Mouse (Mus musculus) left cerebral cortex, adult 9 months (tissue): ENCODE results near the gene Dhrs7b.

Experiments used
- DNase-seq, 2 experiments: peaks; one replicate each; pipeline ENCODE4 v3.0.0; 2022; ENCODE audit warnings: low spot score in 2 of 2

Dhrs7b gene

DNA sequence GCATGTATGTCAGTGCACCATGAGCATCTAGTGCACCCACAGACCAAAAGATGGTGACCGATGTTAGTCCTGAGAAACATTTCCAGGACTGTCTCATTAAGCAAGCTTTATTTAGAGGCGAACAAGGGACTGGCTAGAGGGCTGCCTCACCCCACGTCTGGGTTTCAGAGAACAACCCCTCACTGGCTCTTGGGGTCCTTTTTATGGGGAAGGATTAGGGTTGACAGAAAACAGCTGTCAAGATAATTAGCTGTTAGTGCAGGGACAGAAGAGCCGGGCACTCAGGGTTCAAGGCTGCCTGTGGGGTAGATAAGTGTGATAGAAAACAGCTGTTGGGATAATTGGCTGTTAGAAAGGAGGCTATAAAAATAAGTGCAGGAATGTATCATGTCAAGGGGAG lies 65.5 kb downstream of the Dhrs7b start:
- no peak for DNase-seq

DNA sequence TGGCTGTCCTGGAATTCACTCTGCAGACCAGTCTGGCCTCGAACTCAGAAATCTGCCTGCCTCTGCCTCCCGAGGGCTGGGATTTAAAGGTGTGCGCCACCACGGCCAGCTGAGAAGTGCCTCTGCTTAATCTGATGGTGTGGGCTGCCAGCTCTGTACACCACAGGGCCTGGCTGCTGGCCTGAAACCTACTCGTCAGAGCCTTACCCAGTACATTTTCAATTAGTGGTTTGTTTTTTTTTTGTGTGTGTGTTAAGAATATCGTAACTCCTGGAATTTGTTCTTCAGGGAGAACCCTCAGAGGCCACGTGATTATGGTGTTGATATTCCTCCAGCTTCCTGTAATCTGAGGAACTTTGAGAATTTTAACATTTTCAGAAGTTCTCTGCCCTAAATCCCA lies 71.6 kb downstream of the Dhrs7b start:
- no peak for DNase-seq

DNA sequence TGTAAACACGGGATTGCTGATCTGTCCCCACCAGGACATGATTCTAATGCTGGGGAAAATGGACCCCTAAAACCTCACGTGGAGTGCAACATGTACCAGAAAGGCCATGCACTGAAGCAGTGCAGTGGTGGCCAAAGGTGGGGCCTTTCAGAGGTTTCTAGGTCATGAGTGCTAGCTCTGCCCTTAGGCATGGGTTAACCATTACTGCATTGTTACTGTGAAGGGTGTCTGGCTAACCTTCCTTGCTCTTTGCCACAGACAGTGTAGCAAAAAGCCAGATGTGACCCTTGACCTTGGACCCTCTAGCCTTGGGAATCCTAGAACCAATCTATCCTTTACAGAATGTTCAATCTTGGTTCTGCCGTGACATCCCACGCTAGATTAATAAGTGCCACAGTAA lies 72.1 kb downstream of the Dhrs7b start:
- DNase-seq, result no peak

DNA sequence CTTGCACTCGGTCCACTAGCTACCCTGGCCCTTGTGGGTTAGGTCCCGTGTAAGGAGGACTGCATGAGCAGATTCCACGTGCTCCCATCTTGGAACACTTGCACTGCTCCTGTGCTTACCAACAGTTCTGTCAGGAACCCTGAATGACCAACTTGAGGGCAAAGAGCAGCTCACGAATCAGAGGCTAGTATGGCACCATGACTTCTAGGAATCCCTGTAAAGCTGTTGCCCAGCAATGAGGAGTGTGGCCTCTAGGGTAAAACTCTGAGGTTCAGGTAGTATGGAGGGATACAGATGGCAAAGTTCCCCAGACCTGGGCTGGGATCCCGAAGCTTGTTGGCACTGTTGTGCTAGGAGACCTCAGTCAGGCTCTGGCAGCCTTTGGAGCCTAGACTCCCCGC lies 73.2 kb downstream of the Dhrs7b start:
- no peak for DNase-seq

DNA sequence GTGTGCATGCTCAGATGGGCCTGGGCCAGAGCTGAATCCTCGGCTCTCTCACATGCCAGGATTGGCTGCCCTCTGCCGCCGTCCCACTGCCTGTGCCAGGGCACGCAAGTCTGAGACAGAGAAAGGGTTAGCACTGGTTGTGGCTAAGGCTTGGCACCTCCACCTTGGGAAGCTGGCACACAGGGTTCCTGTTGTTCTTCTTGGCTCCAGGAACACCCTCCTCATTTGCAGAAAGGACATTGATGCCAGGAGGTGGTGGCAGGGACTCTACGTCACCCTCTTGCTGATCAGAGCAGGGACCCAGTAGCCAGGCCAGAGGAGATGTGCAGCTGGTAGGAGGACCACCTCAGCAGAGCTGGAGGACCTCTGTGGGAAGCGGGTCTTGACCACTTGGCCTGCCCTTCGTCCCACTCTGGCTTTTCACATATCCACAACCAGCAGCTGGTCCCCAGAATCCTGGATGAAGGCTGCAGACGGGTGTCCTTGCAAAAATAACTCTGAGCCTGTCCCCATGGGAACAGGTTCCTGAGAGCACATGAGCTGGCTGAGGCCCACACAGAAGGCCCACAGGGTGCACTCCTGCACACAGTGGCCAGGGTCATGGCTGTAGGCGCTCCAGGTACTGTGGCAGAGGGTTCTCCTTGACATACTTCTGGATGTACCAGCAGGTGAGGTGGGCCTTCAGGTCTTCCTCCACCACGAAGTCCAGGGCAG lies 75.1 kb downstream of the Dhrs7b start:
- DNase-seq, result no peak

DNA sequence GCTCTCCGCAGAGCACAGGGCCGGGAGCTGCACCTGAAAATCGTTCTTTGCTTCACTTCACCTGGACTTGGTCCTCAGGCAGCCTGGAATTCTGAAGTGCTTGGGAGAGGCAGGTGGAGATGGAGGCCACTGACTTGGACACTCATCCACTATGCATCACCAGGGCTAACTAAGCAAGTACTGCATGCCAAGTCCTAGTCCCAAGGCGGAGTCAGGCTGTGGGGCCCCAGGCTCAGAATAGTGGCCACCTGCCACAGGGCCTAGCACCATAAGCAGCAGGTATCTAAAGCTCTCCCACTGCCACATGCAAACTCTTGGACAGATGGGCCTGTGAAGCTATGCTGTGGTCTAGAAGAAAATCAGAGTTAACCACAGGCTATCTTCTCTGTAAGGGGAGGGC lies 76.0 kb downstream of the Dhrs7b start:
- DNase-seq, result no peak

DNA sequence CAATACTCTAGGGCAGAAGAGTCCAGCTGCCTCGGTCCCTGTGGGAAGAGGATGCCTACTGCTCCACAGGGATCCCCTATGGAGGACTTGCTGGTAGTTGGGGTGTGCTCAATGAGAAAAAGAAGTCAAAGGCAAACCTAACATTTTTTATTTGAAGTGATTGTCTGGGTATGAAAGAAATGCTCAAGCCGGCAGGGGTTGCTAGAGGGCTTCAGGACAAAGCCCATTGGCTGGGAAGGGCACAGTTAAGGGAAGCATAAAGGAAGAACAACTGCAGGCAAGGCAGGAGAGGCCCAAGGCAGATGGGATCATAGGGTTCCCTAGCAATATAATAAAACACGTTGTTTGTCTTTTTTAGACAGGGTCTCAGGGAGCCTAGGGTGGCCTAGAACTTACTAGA lies 77.6 kb downstream of the Dhrs7b start:
- no peak for DNase-seq

DNA sequence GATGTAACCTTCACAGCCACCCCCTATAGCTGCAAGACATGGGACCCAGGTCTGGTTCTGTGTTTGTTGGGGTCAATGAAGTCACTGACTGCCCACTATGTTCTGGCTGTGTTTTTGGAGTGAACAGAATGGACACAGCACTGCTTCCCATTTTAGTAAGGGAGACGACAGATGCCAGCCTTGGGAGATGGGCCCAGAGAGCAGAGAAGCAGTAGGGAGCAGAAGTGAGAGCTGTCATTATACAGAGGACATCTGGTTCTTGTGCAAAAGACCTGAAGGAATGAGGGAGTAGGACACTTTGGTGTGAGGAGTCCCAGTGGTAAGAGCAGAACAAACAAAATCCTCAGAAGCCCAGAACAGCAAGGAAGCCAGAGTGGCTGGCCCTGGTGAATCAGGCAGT lies 79.2 kb downstream of the Dhrs7b start:
- DNase-seq, result no peak
